Mouse (Mus musculus) MEL (cell line): Measurements from ENCODE around the gene Fat2.

Experiments
- CHD1 ChIP-seq: IDR thresholded peaks from 2 replicates; pipeline ENCODE4 v1.6.1; 2012; ENCODE audit warnings: low read depth, mild to moderate bottlenecking, inconsistent platforms, low read length, improper control_type of control experiment
- CTCF ChIP-seq, 3 experiments: IDR thresholded peaks in 2 of 3; conservative IDR thresholded peaks in 1 of 3; 2 replicates each; pipeline ENCODE4 v1.5.1; 2011 to 2012; ENCODE audit warnings: low read length in 3 of 3, low read depth in 2 of 3, mild to moderate bottlenecking in 2 of 3, improper control_type of control experiment in 1 of 3, inconsistent platforms in 1 of 3, mixed read lengths in 1 of 3, moderate library complexity in 1 of 3; ENCODE audit not compliant: control insufficient read depth in 1 of 3, insufficient read depth in 1 of 3, poor library complexity in 1 of 3, severe bottlenecking in 1 of 3
- MAX ChIP-seq: IDR thresholded peaks from 2 replicates; pipeline ENCODE4 v1.6.1; 2011; ENCODE audit warnings: low read length, improper control_type of control experiment
- MEF2A ChIP-seq: IDR thresholded peaks from 2 replicates; pipeline ENCODE4 v1.6.1; 2014; ENCODE audit warnings: low read depth, mild to moderate bottlenecking, inconsistent platforms, low read length, improper control_type of control experiment; ENCODE audit not compliant: poor library complexity, insufficient replicate concordance, severe bottlenecking; ENCODE audit errors: extremely low read depth
- MYB ChIP-seq: IDR thresholded peaks from 2 replicates; pipeline ENCODE4 v1.6.1; 2011; ENCODE audit warnings: mild to moderate bottlenecking, low read depth, low read length, improper control_type of control experiment
- NELFE ChIP-seq: IDR thresholded peaks from 2 replicates; pipeline ENCODE4 v1.6.1; 2011; ENCODE audit warnings: low read depth, low read length, improper control_type of control experiment
- NRF1 ChIP-seq: IDR thresholded peaks from 2 replicates; pipeline ENCODE4 v1.6.1; 2014; ENCODE audit warnings: low read depth, mild to moderate bottlenecking, inconsistent platforms, low read length, improper control_type of control experiment, moderate library complexity; ENCODE audit not compliant: poor library complexity, insufficient read depth, severe bottlenecking
- POLR2A ChIP-seq, 2 experiments: IDR thresholded peaks; 2 replicates each; pipeline ENCODE4 v1.6.1; 2011 to 2012; ENCODE audit warnings: low read length in 2 of 2, mild to moderate bottlenecking in 2 of 2, control low read depth in 1 of 2, improper control_type of control experiment in 1 of 2, low read depth in 1 of 2, moderate library complexity in 1 of 2; ENCODE audit not compliant: control insufficient read depth in 1 of 2, insufficient read depth in 1 of 2, poor library complexity in 1 of 2
- ZC3H11A ChIP-seq: IDR thresholded peaks from 2 replicates; pipeline ENCODE4 v1.6.1; 2012; ENCODE audit warnings: low read depth, mild to moderate bottlenecking, inconsistent platforms, low read length, improper control_type of control experiment

GRCm38 (mm10) chr11:55369093-55369471 lies 32.7 kb upstream of the Fat2 start:
- TF ChIP-seq CTCF (IDR thresholded peaks at IDR 0.05 in 2 of 3, conservative IDR thresholded peaks at IDR 0.05 in 1 of 3; ENCODE audit: control insufficient read depth in 1 of 3, insufficient read depth in 1 of 3, low read depth in 2 of 3, low read length in 3 of 3, poor library complexity in 1 of 3, severe bottlenecking in 1 of 3) = no peak
- TF ChIP-seq POLR2A (IDR thresholded peaks at IDR 0.05; ENCODE audit: control insufficient read depth in 1 of 2, insufficient read depth in 1 of 2, low read depth in 1 of 2, low read length in 2 of 2, poor library complexity in 1 of 2) = no peak
- no peak for TF ChIP-seq MEF2A
- TF ChIP-seq MYB = no peak
- TF ChIP-seq MAX = no peak
- TF ChIP-seq ZC3H11A = no peak
- no peak for TF ChIP-seq NRF1
- TF ChIP-seq CHD1 = no peak
- TF ChIP-seq NELFE = no peak
